Mouse (Mus musculus) retina, postnatal 7 days (tissue): ENCODE results near the gene Pfn4.
"Not testable (repeated sequence)": the region's sequence is repeated elsewhere in the genome, so short reads cannot be mapped to it uniquely, and the experiment has no call there.

ENCODE experiments used
- DNase-seq: peaks from one replicate; pipeline ENCODE4 v3.0.0-alpha.2; 2012; ENCODE audit warnings: low read depth, low spot score

Gene Pfn4

DNA sequence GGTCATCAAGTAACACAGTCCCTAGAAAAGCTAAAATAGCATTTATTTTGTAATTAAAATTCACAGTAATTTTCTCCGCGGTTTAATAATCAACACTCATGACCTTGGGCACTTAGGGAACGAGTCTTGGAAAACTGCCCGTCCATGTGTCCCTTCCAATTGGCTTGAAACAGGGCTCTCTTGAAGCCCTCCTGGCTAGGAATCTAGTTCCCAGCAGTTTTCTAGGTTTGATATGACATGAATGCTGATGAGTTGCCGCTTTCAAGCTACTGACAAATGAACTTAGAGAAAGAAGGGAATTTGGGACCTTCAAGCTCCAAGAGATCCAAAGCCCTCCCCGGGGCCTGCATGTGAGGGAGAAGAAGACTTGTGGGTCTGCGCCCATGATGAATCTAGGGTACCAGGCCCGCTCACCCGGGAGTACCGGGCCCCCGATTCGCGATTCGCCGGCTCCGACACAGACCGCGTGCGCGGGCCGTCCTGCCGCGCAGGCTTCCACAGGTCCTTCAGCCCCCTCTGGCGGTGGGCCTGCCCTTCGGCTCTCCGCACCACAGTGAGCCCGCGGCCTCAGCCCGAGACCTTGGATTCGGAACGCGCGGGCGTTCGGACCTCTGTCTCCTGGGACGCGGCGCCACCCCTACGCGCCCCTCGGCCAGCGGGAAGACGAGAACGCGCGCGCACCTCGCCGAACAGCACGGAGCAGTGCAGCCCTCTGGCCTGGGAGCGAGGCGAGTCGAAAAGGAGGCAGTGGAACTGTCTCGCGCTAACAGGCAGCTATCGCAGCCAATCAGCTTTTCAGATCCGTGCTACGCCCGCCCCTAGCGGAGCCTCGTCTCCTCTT, at the start of gene Pfn4, which contains the start of gene Fam228b:
Pfn4 (plus strand) TSS at position 531 of the 841 bp plus-strand sequence.
Fam228b (minus strand) TSS at position 776 of the 841 bp plus-strand sequence.
- DNase-seq: peak; percentile 86

DNA sequence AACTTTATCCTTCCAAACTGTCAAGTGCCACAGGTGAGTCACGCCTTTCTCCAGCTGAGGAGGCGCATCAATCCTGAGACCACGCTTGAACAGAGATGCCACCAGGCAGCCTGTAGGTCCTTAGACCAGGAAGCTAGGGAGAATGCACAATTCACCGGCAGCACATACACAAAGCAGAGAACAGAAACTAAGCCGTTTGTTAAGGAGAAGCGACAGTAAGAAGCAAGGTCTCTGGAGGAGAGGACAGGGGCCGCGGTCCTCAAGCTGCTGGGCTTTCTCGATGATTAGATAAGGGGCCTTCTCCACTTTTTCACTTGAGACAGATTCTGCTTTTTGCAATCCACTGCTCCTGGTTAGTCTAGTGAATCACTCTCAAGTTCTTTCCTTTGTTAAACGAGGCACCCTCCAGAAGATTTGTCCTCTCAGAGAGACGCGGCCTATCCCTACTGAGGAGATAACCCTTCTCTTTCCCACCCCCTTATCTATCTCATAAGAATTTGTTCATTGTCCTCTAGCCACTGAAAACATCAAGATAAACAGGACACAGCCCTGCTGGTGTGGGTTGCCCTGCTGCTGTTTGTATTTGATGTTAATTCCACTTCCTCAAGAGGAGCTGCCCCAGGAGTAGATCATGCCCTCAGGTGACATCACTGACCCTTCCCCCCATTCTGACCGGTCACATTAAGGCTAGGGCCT, 49.6 kb upstream of the Pfn4 start:
- no peak for DNase-seq

DNA sequence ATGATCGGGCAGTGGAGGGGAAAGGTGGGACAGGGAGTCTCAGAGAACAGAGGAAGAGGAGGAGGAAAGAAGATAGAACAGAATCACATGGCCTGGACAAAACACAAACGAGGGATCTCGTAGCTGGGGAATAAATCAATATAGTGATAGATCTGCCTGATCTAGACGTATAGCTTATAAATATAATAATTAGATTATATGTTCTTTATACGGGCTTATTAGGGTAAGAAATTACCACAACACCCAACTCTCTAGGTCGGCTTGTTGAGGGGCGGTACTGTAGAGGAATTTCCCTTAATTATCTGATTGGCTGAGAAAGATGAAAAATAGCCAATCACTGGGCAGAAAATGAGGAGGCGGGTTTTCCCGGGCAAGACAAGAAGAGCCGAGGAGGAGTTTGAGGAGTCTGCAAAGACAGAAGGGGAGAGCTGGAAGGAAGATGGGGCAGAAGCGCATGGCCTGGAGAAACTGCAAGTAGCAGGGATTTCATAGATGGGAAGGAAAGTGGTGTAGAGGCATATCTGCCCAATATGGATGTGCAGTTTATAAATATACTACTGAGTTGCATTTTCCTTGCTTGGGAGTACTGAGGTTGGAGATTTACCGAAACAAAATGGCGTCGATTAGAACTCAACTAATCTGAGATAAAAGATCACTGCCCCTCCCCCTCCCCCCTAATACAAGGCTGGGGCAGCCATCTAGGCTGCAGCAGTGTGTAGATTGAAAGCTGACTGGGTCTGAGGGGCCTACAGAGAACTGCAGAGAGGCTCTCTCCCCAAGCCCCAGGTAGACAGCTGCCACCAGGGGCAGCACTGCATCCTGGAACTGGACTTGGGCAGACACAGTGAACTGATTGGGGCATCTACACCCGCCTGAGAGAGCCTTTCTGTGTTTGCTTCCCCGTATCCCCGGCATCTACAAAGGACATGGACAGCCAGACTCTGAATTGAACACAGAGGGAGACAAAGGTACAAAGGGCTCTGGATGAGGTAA, 48.8 kb upstream of the Pfn4 start:
- no peak for DNase-seq

DNA sequence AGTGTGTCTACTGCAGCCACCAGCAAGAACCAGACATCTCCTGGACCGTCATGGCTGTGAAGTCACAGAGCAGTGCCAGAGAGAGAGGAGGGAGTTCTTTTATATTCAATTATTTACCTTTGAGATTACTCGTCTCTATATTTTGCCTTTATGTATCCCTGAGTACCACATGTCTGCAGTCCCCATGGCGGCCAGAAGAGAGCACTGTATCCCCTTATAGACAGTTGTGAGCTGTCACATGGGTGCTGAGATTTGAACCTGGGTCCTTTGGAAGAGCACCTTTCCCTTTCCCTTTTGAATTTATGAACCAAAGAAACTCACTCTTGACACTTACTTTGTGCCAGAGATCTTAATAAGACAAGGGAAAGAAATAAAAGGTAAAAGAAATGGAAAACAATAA, 39.7 kb upstream of the Pfn4 start:
- no peak for DNase-seq

DNA sequence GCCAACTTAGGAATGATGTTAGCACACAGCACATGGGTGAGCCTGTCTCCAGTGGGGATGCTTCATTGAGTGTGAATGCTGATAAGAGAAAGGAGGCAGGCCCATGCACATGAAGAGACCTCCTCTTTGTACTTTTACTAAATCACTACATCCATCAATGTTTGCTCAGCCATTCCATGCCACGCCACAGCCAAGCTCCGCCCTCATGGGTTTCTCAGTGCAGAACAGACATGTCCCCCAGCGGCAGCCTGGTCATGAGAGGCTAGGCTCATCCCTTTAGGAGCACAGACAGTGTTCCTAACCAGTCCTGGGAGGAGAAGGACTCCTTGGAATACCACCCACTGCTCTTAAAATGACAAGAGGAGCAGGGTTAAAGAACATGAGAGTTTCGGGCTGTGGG, 37.2 kb upstream of the Pfn4 start:
- DNase-seq: no peak

DNA sequence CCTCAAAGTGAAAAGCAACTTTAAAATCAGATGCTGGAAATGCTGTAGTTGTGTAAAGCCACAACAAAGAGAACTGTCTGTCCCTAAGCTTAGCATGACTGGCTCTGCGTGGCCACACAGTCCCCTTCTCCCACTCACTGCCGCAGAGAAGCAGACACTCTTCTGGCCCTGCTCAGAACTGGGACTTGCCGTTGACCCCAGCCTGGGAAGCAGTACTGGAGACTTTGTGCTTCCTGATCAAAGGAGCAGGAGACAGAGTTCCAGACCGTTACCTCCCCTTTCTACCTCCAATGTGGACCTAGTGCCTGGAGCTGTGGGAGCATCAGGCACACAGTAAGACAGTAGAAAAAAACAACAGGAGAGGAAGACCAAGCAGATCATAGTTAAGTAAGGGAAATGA, 36.5 kb upstream of the Pfn4 start:
- DNase-seq: no peak

DNA sequence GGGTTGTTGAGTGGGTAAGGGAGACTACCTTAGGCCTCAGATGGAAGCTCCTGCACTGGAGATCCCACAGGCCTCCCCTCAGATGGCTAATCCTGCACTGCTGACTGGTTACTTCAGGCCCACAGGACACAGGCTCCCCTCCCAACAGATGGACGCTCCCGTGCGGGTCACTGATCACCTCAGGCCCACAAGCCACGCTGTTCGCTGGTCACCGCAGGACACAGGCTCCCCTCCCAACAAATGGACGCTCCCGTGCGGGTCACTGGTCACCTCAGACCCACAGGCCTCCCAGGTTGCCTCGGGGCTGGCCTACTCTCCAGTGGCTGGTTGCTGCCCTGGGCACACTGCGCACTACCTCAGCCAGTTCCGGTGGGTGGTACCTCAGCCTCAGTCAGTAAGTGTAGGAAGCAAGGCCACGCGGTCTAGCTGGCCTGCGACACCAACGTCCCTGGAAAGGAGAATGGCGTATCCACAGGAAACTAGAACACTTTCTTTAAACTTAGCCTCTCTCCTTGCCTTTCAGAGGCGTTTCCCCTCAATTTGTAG, 30.7 kb upstream of the Pfn4 start, which contains the start of gene Fam228a:
Fam228a (minus strand) TSS at position 400 of the 546 bp plus-strand sequence.
- DNase-seq: no peak

DNA sequence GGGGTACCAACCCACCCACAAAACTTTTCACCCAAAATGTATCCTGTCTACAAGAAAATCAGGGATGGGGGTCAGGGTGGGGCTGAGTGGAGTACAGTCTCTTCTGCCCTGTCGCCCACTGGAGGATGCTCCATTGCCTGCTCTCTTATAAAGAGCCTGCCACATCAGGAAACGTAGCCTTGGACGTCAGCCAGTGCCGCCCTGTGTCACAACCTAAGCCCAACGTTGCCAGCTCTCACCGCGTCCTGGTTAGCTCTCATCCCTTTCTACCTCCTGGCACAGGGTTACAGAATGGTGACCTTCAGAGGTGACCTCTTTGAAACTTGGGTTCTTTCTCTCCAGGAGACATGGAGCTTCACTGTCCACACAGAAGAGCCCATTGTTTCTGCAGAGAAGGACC, 28.0 kb upstream of the Pfn4 start:
- no peak for DNase-seq

DNA sequence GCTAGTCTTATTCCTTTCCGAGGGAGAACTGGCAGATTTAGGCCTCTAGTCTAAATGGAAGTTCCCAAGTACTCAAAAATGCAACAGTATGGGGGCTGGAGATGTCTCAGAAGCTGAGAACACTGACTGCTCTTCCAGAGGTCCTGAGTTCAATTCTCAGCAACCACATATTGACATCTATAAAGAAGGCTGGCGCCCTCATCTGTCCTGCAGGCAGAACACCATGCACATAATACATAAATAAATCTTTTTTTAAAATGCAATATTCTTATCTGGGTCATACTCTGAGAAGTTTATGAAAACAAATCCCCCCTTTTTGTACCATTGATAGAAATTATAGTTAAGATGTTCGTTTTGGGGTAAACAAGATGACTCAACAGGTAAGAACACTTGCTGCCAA, 26.6 kb upstream of the Pfn4 start:
- no peak for DNase-seq

DNA sequence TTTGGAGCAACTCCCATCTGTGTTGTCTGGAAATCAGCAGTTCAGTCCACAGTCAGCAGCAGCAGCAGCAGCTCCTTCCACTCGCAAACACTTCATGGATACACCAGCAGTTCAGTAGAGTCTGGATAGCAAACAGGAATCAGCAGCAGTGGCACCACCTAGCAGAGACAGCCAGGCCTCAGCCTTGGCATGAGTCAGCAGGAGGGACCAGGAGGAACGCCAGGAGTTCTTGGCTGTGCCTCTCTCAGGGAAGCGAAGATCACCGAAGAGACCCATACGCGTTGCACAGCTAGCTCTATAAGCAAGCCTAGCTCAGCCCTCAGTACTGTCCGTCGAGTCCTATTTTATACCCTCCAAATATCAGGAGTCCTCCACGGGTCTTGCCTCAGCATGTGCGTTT, 24.3 kb upstream of the Pfn4 start:
- DNase-seq: no peak

DNA sequence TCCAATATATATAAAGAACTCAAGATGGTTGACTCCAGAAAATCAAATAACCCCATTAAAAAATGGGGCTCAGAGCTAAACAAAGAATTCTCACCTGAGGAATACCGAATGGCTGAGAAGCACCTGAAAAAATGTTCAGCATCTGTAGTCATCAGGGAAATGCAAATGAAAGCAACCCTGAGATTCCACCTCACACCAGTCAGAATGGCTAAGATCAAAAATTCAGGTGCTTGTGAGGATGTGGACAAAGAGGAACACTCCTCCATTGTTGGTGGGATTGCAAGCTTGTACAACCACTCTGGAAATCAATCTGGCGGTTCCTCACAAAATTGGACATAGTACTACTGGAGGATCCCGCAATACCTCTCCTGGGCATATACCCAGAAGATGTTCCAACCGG, 14.4 kb upstream of the Pfn4 start:
- DNase-seq: not testable (repeated sequence)

DNA sequence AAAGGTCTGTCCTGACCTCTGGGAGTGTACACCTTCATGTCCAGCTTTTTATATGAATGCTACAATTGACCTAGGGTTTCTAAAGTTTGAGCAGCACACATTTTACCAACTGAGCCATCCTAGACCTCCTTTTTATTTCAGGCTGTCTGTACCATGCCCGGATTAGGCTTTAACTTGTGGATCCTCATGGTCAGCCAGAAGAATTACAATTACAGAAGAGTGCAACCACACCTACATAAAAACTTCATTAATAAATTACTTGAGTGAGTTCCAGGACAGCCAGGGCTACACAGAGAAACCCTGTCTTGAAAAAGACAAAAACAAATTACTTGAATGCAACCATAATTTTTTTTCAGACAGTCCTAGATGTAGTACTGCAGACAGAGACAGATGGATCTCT, 11.8 kb upstream of the Pfn4 start:
- no peak for DNase-seq

DNA sequence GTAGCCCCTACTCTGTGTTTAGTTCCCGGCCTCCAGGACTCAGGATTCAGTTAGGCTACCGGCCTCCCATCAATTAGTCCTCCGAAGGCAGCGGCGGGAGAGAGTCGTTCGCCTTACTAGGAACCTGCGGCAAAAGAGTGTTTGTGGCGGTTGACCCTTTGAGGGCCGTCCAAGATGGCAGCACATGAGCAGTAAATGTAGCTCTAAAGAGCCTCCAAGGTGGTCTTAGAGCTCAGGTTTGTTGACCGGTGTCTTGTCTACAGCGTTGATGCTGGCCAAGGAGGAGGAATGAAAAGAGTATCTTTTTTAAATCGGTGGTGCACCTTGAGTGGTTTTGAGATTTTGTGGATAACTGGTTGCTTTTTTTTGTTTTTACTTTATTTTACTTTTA, 506 bp downstream of the Pfn4 start:
- DNase-seq: no peak

DNA sequence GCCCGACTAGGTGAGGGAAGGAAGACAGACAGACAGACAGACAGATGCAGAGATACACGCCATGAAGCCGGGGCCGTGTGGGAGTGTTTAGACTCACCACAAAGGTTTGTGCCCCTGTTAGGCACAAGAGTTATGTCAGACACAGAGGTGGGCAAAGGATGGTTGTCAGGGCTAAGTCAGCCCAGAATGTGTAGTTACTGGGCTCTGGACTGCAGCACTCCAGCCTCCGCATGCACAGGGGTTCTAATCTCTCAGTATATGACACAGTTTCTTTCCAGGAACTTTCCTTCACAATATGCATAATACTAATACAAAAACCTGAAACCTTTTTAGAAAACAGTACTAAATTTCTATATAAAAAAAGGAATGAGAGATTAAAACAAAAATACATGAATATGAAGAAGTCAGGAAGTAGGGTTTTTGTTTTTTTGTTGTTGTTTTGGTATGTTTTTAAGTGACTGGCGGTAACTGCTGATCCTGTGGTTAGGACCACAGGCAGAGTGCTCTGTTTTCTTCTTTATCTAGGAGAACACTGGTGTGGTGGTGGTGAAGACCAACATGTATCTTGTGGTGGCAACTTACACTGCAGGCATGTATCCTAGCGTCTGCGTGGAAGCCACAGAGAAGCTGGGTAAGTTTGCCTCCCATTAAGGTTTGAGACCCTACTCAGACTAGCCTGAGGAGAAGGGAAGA, 6.2 kb downstream of the Pfn4 start:
- no peak for DNase-seq

DNA sequence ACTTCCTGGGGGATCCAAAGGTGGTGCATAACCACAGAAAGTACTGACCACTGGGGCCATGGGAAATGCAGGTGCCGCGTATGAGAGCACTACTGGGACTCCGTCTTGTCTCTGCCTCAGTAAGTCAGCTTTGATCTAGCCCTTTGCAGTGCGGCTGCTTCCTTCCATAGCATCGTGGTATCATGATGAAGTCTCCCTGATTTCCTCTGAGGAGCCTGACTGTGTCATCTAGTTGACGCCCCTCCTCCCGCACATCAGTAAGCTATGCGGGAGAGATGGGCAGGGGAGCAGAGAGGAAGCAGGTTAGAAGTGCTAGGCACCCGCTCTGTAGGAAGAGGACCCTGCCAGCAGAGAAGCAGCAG, 6.7 kb downstream of the Pfn4 start:
- no peak for DNase-seq

DNA sequence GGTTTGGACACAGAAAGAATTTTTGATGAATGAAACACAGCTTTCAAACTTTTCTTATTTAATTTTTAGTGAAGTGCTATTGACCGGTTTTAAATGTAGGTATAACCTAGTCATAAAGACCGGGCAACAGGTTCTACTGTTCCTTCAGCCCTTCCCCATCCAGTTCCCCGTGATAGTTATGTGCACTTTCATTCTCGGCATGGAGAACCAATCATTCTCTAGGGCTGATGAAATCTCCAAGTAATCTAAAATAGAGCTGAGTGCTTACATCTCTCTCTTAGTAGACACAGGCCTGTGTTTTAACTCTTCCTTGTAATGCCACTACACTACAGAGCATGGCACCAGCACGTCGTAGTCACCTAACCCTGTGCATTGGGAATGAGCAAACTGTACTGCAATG, 8.9 kb downstream of the Pfn4 start:
- no peak for DNase-seq

DNA sequence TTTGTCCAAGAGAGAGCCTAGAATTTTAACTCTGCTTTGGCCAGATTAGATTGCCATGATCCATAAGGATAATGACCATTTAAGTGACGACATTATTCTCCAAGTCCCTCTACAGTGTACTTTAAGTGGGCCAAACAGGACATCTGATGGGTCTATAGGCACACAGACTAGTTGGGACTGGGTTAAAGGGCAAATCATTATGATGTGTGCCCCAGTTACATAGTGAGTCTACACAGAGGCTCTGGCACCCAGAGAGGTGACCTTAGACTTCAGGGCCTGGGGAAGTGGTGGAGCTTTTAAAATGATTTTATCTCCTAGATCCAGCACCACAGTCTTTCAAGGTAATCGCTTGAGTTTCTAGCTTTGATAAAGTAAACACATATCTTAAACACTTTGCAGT, 11.4 kb downstream of the Pfn4 start:
- DNase-seq: no peak

DNA sequence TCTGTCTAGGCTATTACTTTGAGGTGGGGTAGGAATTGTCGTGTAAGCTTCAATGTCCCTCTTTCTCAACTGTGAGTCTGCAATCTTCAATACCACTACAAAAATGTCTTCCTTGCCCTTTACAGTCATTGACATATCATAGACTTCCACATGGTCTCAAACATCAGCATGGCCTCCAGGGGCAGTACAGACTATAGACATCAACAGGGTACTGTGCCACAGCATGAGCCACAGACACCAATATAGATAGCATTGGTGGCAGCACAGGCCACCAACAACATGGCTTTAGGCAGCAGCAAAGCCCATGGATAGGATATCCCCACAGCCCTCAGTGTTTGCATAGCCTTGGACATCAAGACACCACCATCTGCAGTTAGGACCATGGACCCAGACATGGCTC, 12.4 kb downstream of the Pfn4 start:
- no peak for DNase-seq

DNA sequence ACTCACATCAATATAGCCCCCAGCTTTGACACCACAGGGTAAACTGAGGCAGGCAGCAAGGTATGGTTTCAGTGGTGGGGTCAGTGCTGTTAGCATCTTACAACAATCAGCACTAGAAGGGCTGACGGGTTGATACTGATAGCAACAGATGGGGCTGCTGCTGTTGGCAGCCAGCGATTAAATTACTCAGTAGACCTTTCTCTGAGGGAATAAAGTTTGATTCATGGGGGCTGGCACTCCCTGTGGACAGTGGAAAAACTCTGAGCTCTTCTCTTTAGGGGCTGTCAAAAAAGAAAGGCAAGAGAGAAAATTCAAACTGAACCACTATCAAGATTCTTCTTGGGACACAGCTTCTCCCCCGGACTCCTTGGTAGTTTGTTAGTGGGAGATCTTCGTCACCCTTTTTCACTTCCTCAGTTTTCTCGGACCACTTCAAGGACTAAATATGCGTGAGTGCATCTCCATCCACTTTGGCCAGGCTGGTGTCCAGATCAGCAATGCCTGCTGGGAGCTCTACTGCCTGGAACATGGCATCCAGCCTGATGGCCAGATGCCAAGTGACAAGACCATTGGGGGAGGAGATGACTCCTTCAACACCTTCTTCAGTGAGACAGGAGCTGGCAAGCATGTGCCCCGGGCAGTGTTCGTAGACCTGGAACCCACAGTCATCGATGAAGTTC, 13.0 kb downstream of the Pfn4 start:
- DNase-seq: not testable (repeated sequence)

DNA sequence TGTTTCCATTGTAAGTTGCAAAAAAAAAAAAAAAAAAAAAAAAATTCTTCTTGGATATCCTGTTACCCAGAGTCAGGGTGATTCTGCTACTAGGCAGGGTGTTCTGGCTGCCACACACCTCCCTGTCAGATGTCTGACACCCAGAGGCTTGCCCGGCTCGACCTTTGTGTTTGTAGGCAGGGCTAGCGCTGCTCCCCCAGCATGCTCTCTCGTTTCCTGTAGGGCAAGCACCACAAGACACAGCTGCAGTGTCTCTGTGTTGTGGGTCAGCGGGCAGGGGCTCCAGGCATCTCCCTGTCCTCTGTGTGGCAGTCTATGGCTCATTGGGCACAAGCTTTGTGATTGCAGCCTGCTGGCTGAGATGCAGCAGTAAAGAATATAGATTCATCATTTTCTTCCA, 14.8 kb downstream of the Pfn4 start:
- no peak for DNase-seq
